Mouse (Mus musculus) heart, embryonic 11.5 days (tissue): ENCODE results near the gene Ttll7. TPM values are rescaled to one million over a fixed set of nuclear protein-coding genes. Genes with fewer than 3 reads are reported as not detected.

ENCODE experiments used
- ATAC-seq: fragments of 200-750 bp; cut with Nextera tagmentation; replicated peaks from 2 replicates; pipeline ENCODE4 v1.8.0; 2017; ENCODE audit warnings: moderate library complexity; ENCODE audit not compliant: insufficient number of reproducible peaks, low FRiP score, low TSS enrichment
- H3K27ac ChIP-seq: fragments of 300-500 bp; sonication (generic); 2 replicates; pipeline ENCODE4 v1.5.1; 2014; ENCODE audit warnings: mild to moderate bottlenecking, low read depth, low read length
- H3K27me3 ChIP-seq: fragments of 300-500 bp; sonication (generic); 2 replicates; pipeline ENCODE4 v1.6.1; 2014; ENCODE audit warnings: mild to moderate bottlenecking, low read length, mixed read lengths; ENCODE audit not compliant: control insufficient read depth, insufficient read depth
- H3K36me3 ChIP-seq: fragments of 300-500 bp; sonication (generic); 2 replicates; pipeline ENCODE4 v1.6.1; 2014; ENCODE audit warnings: mild to moderate bottlenecking, low read length, moderate library complexity, mixed read lengths; ENCODE audit not compliant: control insufficient read depth, insufficient read depth
- H3K4me1 ChIP-seq: fragments of 300-500 bp; sonication (generic); 2 replicates; pipeline ENCODE4 v1.6.1; 2014; ENCODE audit warnings: low read length; ENCODE audit not compliant: control insufficient read depth, insufficient read depth
- H3K4me2 ChIP-seq: fragments of 300-500 bp; sonication (generic); 2 replicates; pipeline ENCODE4 v1.6.1; 2014; ENCODE audit warnings: mild to moderate bottlenecking, moderate library complexity
- H3K4me3 ChIP-seq: fragments of 300-500 bp; sonication (generic); 2 replicates; pipeline ENCODE4 v1.5.1; 2014; ENCODE audit warnings: low read depth, low read length
- H3K9ac ChIP-seq: fragments of 300-500 bp; sonication (generic); 2 replicates; pipeline ENCODE4 v1.6.1; 2014; ENCODE audit warnings: mild to moderate bottlenecking, low read depth, low read length, moderate library complexity
- H3K9me3 ChIP-seq: fragments of 300-500 bp; sonication (generic); replicated peaks from 2 replicates; pipeline ENCODE4 v1.6.1; 2016; ENCODE audit warnings: low read length; ENCODE audit not compliant: control insufficient read depth
- WGBS: fragments of 180-500 bp; shearing (Covaris S2); extraction: QIAGEN DNeasy Blood & Tissue Kit; methylation state at CpG from one replicate; pipeline ENCODE4 v1.1.7; 2014; ENCODE audit not compliant: insufficient replicate concordance; 5-methylcytosine and 5-hydroxymethylcytosine counted together
- polyA plus RNA-seq: library from polyadenylated mRNA; unstranded; fragments of >200 nt; fragmentation: Nextera tagmentation; extraction: Ambion mirVana; gene quantifications from 2 replicates; pipeline ENCODE4 v1.2.1, GENCODE M21; 2014

Ttll7 gene
- 2.8 and 3.3 TPM in 2 replicates for polyA plus RNA-seq

- H3K27me3 ChIP-seq = no peaks in the 10 kb centered on the region
- under 1% methylated on average over 34 of the region's 36 CpGs for WGBS
- no peak within 1 kb of the TSS for H3K27ac ChIP-seq
- H3K4me1 ChIP-seq = no peaks in the 10 kb centered on the region
- ATAC-seq = peak; percentile 74
- H3K4me3 ChIP-seq = peak within 1 kb of the TSS; percentile 58
- H3K9me3 ChIP-seq = no peaks in the 10 kb centered on the region
- H3K9ac ChIP-seq = peak within 1 kb of the TSS; percentile 69
- H3K36me3 ChIP-seq = no peaks in the 10 kb centered on the region
- peak within 1 kb of the TSS; percentile 82 for H3K4me2 ChIP-seq
These were observed at the start of gene Ttll7 for GRCm38 (mm10) chr3:146851966-146852891. Ttll7 (plus strand) TSS chr3:146852367.

GRCm38 (mm10) chr3:146812041-146812878 lies 39.9 kb upstream of the Ttll7 start:
- H3K27ac ChIP-seq = peak overlapping the region; percentile 90
- H3K9me3 ChIP-seq = no peaks in the 10 kb centered on the region
- H3K4me3 ChIP-seq = peak overlapping the region; percentile 71
- H3K27me3 ChIP-seq = no peaks in the 10 kb centered on the region
- H3K36me3 ChIP-seq = no peaks in the 10 kb centered on the region
- peak overlapping the region; percentile 87 for H3K9ac ChIP-seq
- peak overlapping the region; percentile 86 for H3K4me2 ChIP-seq
- peak; percentile 78 for ATAC-seq
- under 1% methylated on average over 44 of the region's 60 CpGs for WGBS
- H3K4me1 ChIP-seq = peaks cover 6% of the 10 kb centered on the region; the same call in 1 of the 2 replicates

GRCm38 (mm10) chr3:146812901-146813393 lies 39.2 kb upstream of the Ttll7 start, which contains the start of gene Prkacb:
Prkacb (minus strand) TSS chr3:146812990.
- Histone ChIP-seq H3K9me3 (no peaks in the 10 kb centered on the region), H3K9ac (peak within 1 kb of the TSS; percentile 87)
- under 1% methylated on average over 50 of the region's 60 CpGs for WGBS

GRCm38 (mm10) chr3:146813624-146814023 lies 38.5 kb upstream of the Ttll7 start:
- Histone ChIP-seq H3K9me3 (no peaks in the 10 kb centered on the region), H3K27ac (peak overlapping the region; percentile 90), H3K4me1 (peaks cover 6% of the 10 kb centered on the region; the same call in 1 of the 2 replicates), H3K4me2 (peak overlapping the region; percentile 86), H3K27me3 (no peaks in the 10 kb centered on the region), H3K36me3 (no peaks in the 10 kb centered on the region), H3K9ac (peak overlapping the region; percentile 87), H3K4me3 (peak overlapping the region; percentile 71)
- ATAC-seq = no peak
- WGBS = 53% methylated on average over 7 of the region's 7 CpGs

More at GRCm38 (mm10) chr3:146812901-146813393, 39.2 kb upstream of the Ttll7 start, which contains the start of gene Prkacb:
- peak within 1 kb of the TSS; percentile 71 for H3K4me3 ChIP-seq
- H3K36me3 ChIP-seq = no peaks in the 10 kb centered on the region
- peaks cover 6% of the 10 kb centered on the region; the same call in 1 of the 2 replicates for H3K4me1 ChIP-seq
- peak within 1 kb of the TSS; percentile 86 for H3K4me2 ChIP-seq
- peak; percentile 95 for ATAC-seq
- H3K27ac ChIP-seq = peak within 1 kb of the TSS; percentile 90
- H3K27me3 ChIP-seq = no peaks in the 10 kb centered on the region

- Histone ChIP-seq H3K9me3 (no peaks in the 10 kb centered on the region), H3K27ac (no peak overlapping the region), H3K4me2 (no peak overlapping the region), H3K9ac (no peak overlapping the region), H3K4me3 (no peak overlapping the region), H3K27me3 (no peaks in the 10 kb centered on the region), H3K36me3 (no peaks in the 10 kb centered on the region), H3K4me1 (no peaks in the 10 kb centered on the region)
- ATAC-seq = no peak
- WGBS = 86% methylated on average over 4 of the region's 4 CpGs
These were observed 31.4 kb upstream of the Ttll7 start for GRCm38 (mm10) chr3:146820718-146821117.

GRCm38 (mm10) chr3:146842766-146843165 lies 9.4 kb upstream of the Ttll7 start:
- Histone ChIP-seq H3K4me2 (no peak overlapping the region), H3K27ac (no peak overlapping the region), H3K4me1 (no peaks in the 10 kb centered on the region), H3K9me3 (no peaks in the 10 kb centered on the region), H3K27me3 (no peaks in the 10 kb centered on the region), H3K4me3 (no peak overlapping the region), H3K9ac (no peak overlapping the region), H3K36me3 (no peaks in the 10 kb centered on the region)
- 65% methylated on average over 3 of the region's 3 CpGs for WGBS
- no peak for ATAC-seq

- H3K9ac ChIP-seq = no peak overlapping the region
- H3K4me3 ChIP-seq = no peak overlapping the region
These were observed 8.7 kb upstream of the Ttll7 start for GRCm38 (mm10) chr3:146843470-146843869.

GRCm38 (mm10) chr3:146846237-146846636 lies 5.9 kb upstream of the Ttll7 start:
- Histone ChIP-seq H3K9me3 (no peaks in the 10 kb centered on the region), H3K4me1 (no peaks in the 10 kb centered on the region), H3K9ac (no peak overlapping the region), H3K4me3 (no peak overlapping the region), H3K27me3 (no peaks in the 10 kb centered on the region), H3K36me3 (no peaks in the 10 kb centered on the region), H3K4me2 (no peak overlapping the region), H3K27ac (no peak overlapping the region)
- WGBS = 80% methylated on average over 5 of the region's 5 CpGs
- ATAC-seq = no peak

More at GRCm38 (mm10) chr3:146843470-146843869, 8.7 kb upstream of the Ttll7 start:
- H3K4me2 ChIP-seq = no peak overlapping the region
- no peaks in the 10 kb centered on the region for H3K27me3 ChIP-seq
- H3K36me3 ChIP-seq = no peaks in the 10 kb centered on the region
- ATAC-seq = no peak
- H3K4me1 ChIP-seq = no peaks in the 10 kb centered on the region
- H3K27ac ChIP-seq = no peak overlapping the region
- no peaks in the 10 kb centered on the region for H3K9me3 ChIP-seq
- 75% methylated on average over 6 of the region's 6 CpGs for WGBS
